Mouse (Mus musculus) midbrain, embryonic 12.5 days (tissue): ENCODE data around the gene Noxa1. TPM values are rescaled to one million over a fixed set of nuclear protein-coding genes. Genes with fewer than 3 reads are reported as not detected.

Experiments used
- ATAC-seq: fragments of 200-750 bp; cut with Nextera tagmentation; 2 replicates; pipeline ENCODE4 v1.8.0; 2017; ENCODE audit warnings: low read depth, moderate TSS enrichment, moderate library complexity; ENCODE audit not compliant: low FRiP score
- H3K27ac ChIP-seq: fragments of 300-500 bp; sonication (generic); replicated peaks from 2 replicates; pipeline ENCODE4 v1.5.1; 2016; ENCODE audit warnings: mild to moderate bottlenecking
- H3K27me3 ChIP-seq: fragments of 300-500 bp; sonication (generic); 2 replicates; pipeline ENCODE4 v1.6.1; 2016; ENCODE audit warnings: mild to moderate bottlenecking
- H3K36me3 ChIP-seq: fragments of 300-500 bp; sonication (generic); 2 replicates; pipeline ENCODE4 v1.6.1; 2016
- H3K4me1 ChIP-seq: fragments of 300-500 bp; sonication (generic); 2 replicates; pipeline ENCODE4 v1.6.1; 2016
- H3K4me2 ChIP-seq: fragments of 300-500 bp; sonication (generic); replicated peaks from 2 replicates; pipeline ENCODE4 v1.6.1; 2016; ENCODE audit warnings: mild to moderate bottlenecking, moderate library complexity
- H3K4me3 ChIP-seq: fragments of 300-500 bp; sonication (generic); 2 replicates; pipeline ENCODE4 v1.5.1; 2016; ENCODE audit warnings: mild to moderate bottlenecking
- H3K9ac ChIP-seq: fragments of 300-500 bp; sonication (generic); replicated peaks from 2 replicates; pipeline ENCODE4 v1.6.1; 2016; ENCODE audit warnings: mild to moderate bottlenecking, moderate library complexity
- H3K9me3 ChIP-seq: fragments of 300-500 bp; sonication (generic); 2 replicates; pipeline ENCODE4 v1.6.1; 2016; ENCODE audit warnings: mild to moderate bottlenecking
- WGBS: fragments of 180-500 bp; shearing (Covaris S2); methylation state at CpG from one replicate; pipeline ENCODE4 v1.1.7; 2016; 5-methylcytosine and 5-hydroxymethylcytosine counted together
- polyA plus RNA-seq: library from polyadenylated mRNA; unstranded; fragments of >200 nt; fragmentation: Nextera tagmentation; extraction: Ambion mirVana; gene quantifications from 2 replicates; pipeline ENCODE4 v1.2.1, GENCODE M21; 2016

Noxa1 gene
- polyA plus RNA-seq, 1 experiment from 2014 or later = not detected

- no peak overlapping the region for H3K27ac ChIP-seq
- no peak overlapping the region for H3K9ac ChIP-seq
- peaks cover 13% of the 10 kb centered on the region for H3K27me3 ChIP-seq
- H3K9me3 ChIP-seq = no peaks in the 10 kb centered on the region
- no peaks in the 10 kb centered on the region for H3K4me1 ChIP-seq
- H3K4me3 ChIP-seq = no peak overlapping the region
- WGBS = 92% methylated on average over 3 of the region's 3 CpGs
- no peaks in the 10 kb centered on the region for H3K36me3 ChIP-seq
- no peak overlapping the region for H3K4me2 ChIP-seq
- ATAC-seq = no peak
Observed at GRCm38 (mm10) chr2:25088636-25089035, 6.3 kb downstream of the Noxa1 start.

- no peak overlapping the region for H3K4me3 ChIP-seq
- 93% methylated on average over 2 of the region's 2 CpGs for WGBS
- H3K4me2 ChIP-seq = no peak overlapping the region
- H3K27me3 ChIP-seq = peaks cover 6% of the 10 kb centered on the region; the same call in 1 of the 2 replicates
- no peak overlapping the region for H3K27ac ChIP-seq
- no peak for ATAC-seq
- H3K9me3 ChIP-seq = no peaks in the 10 kb centered on the region
- H3K36me3 ChIP-seq = no peaks in the 10 kb centered on the region
- no peaks in the 10 kb centered on the region for H3K4me1 ChIP-seq
- H3K9ac ChIP-seq = no peak overlapping the region
Observed at GRCm38 (mm10) chr2:25087842-25088241, 7.1 kb downstream of the Noxa1 start.

- Histone ChIP-seq H3K4me1 (no peaks in the 10 kb centered on the region), H3K27me3 (no peaks in the 10 kb centered on the region), H3K9me3 (no peaks in the 10 kb centered on the region), H3K27ac (no peak overlapping the region), H3K4me3 (no peak overlapping the region), H3K4me2 (no peak overlapping the region), H3K36me3 (no peaks in the 10 kb centered on the region), H3K9ac (no peak overlapping the region)
- no peak for ATAC-seq
- WGBS = 90% methylated on average over 5 of the region's 5 CpGs
Observed at GRCm38 (mm10) chr2:25085571-25085970, 9.4 kb downstream of the Noxa1 start.

GRCm38 (mm10) chr2:25083697-25084096, 11.3 kb downstream of the Noxa1 start:
- H3K4me2 ChIP-seq = no peak overlapping the region
- ATAC-seq = no peak
- H3K9ac ChIP-seq = no peak overlapping the region
- 87% methylated on average over 4 of the region's 4 CpGs for WGBS
- H3K27me3 ChIP-seq = no peaks in the 10 kb centered on the region
- no peaks in the 10 kb centered on the region for H3K9me3 ChIP-seq
- no peak overlapping the region for H3K4me3 ChIP-seq
- no peaks in the 10 kb centered on the region for H3K4me1 ChIP-seq
- no peak overlapping the region for H3K27ac ChIP-seq
- H3K36me3 ChIP-seq = no peaks in the 10 kb centered on the region

GRCm38 (mm10) chr2:25080076-25080475, 14.9 kb downstream of the Noxa1 start, which contains the start of gene Entpd8:
TSS of gene Entpd8 (plus strand) at chr2:25080304.
- no peaks in the 10 kb centered on the region for H3K9me3 ChIP-seq
- H3K9ac ChIP-seq = no peak within 1 kb of the TSS
- 0 out of 2 replicates have a peak, but pooled peaks cover 3% of the 10 kb centered on the region for H3K27me3 ChIP-seq
- no peak within 1 kb of the TSS for H3K4me2 ChIP-seq
- 73% methylated on average over 5 of the region's 5 CpGs for WGBS
- no peaks in the 10 kb centered on the region for H3K36me3 ChIP-seq
- H3K27ac ChIP-seq = no peak within 1 kb of the TSS
- no peaks in the 10 kb centered on the region for H3K4me1 ChIP-seq
- ATAC-seq = no peak
- H3K4me3 ChIP-seq = no peak within 1 kb of the TSS

GRCm38 (mm10) chr2:25078967-25079366, 16.0 kb downstream of the Noxa1 start:
- no peak for ATAC-seq
- H3K36me3 ChIP-seq = no peaks in the 10 kb centered on the region
- 88% methylated on average over 1 of the region's 1 CpGs for WGBS
- H3K27me3 ChIP-seq = 0 out of 2 replicates have a peak, but pooled peaks cover 3% of the 10 kb centered on the region
- H3K9me3 ChIP-seq = no peaks in the 10 kb centered on the region
- H3K4me2 ChIP-seq = no peak overlapping the region
- no peak overlapping the region for H3K4me3 ChIP-seq
- no peak overlapping the region for H3K9ac ChIP-seq
- no peaks in the 10 kb centered on the region for H3K4me1 ChIP-seq
- H3K27ac ChIP-seq = no peak overlapping the region

- H3K36me3 ChIP-seq = no peaks in the 10 kb centered on the region
- WGBS = 68% methylated on average over 4 of the region's 4 CpGs
- H3K27me3 ChIP-seq = 0 out of 2 replicates have a peak, but pooled peaks cover 3% of the 10 kb centered on the region
- no peak overlapping the region for H3K4me3 ChIP-seq
- no peak for ATAC-seq
- H3K4me1 ChIP-seq = no peaks in the 10 kb centered on the region
- H3K9ac ChIP-seq = no peak overlapping the region
- no peak overlapping the region for H3K4me2 ChIP-seq
- no peaks in the 10 kb centered on the region for H3K9me3 ChIP-seq
- no peak overlapping the region for H3K27ac ChIP-seq
Observed at GRCm38 (mm10) chr2:25075506-25075905, 19.4 kb downstream of the Noxa1 start.

GRCm38 (mm10) chr2:25072398-25072797, 22.6 kb downstream of the Noxa1 start:
- H3K27me3 ChIP-seq = 0 out of 2 replicates have a peak, but pooled peaks cover 3% of the 10 kb centered on the region
- 87% methylated on average over 4 of the region's 4 CpGs for WGBS

GRCm38 (mm10) chr2:25069537-25069936, 25.4 kb downstream of the Noxa1 start:
- Histone ChIP-seq H3K4me2 (no peak overlapping the region), H3K27ac (no peak overlapping the region), H3K4me3 (no peak overlapping the region), H3K27me3 (no peaks in the 10 kb centered on the region), H3K9ac (no peak overlapping the region), H3K4me1 (no peaks in the 10 kb centered on the region), H3K36me3 (no peaks in the 10 kb centered on the region), H3K9me3 (no peaks in the 10 kb centered on the region)
- no peak for ATAC-seq
- 76% methylated on average over 4 of the region's 4 CpGs for WGBS

More at GRCm38 (mm10) chr2:25072398-25072797, 22.6 kb downstream of the Noxa1 start:
- H3K27ac ChIP-seq = no peak overlapping the region
- H3K4me2 ChIP-seq = no peak overlapping the region
- H3K4me3 ChIP-seq = no peak overlapping the region
- no peaks in the 10 kb centered on the region for H3K36me3 ChIP-seq
- no peak overlapping the region for H3K9ac ChIP-seq
- no peak for ATAC-seq
- H3K9me3 ChIP-seq = no peaks in the 10 kb centered on the region
- H3K4me1 ChIP-seq = no peaks in the 10 kb centered on the region

GRCm38 (mm10) chr2:25066552-25066951, 28.4 kb downstream of the Noxa1 start:
- Histone ChIP-seq H3K9me3 (no peaks in the 10 kb centered on the region), H3K4me1 (no peaks in the 10 kb centered on the region), H3K9ac (no peak overlapping the region), H3K4me2 (no peak overlapping the region), H3K36me3 (peaks cover 5% of the 10 kb centered on the region; the same call in 1 of the 2 replicates), H3K27ac (no peak overlapping the region), H3K27me3 (no peaks in the 10 kb centered on the region), H3K4me3 (no peak overlapping the region)
- 82% methylated on average over 4 of the region's 4 CpGs for WGBS
- no peak for ATAC-seq

- no peaks in the 10 kb centered on the region for H3K4me1 ChIP-seq
- H3K27ac ChIP-seq = no peak overlapping the region
- no peak overlapping the region for H3K9ac ChIP-seq
- ATAC-seq = no peak
- H3K4me2 ChIP-seq = no peak overlapping the region
- no peaks in the 10 kb centered on the region for H3K9me3 ChIP-seq
- H3K4me3 ChIP-seq = no peak overlapping the region
- H3K27me3 ChIP-seq = no peaks in the 10 kb centered on the region
- H3K36me3 ChIP-seq = peaks cover 13% of the 10 kb centered on the region
Observed at GRCm38 (mm10) chr2:25065537-25065936, 29.4 kb downstream of the Noxa1 start.

GRCm38 (mm10) chr2:25064285-25064684, 30.7 kb downstream of the Noxa1 start:
- no peak overlapping the region for H3K4me3 ChIP-seq
- no peaks in the 10 kb centered on the region for H3K4me1 ChIP-seq
- no peaks in the 10 kb centered on the region for H3K27me3 ChIP-seq
- ATAC-seq = no peak
- H3K9me3 ChIP-seq = no peaks in the 10 kb centered on the region
- no peak overlapping the region for H3K27ac ChIP-seq
- peaks cover 24% of the 10 kb centered on the region for H3K36me3 ChIP-seq
- no peak overlapping the region for H3K4me2 ChIP-seq
- 98% methylated on average over 1 of the region's 1 CpGs for WGBS
- H3K9ac ChIP-seq = no peak overlapping the region

- Histone ChIP-seq H3K4me1 (no peaks in the 10 kb centered on the region), H3K9me3 (no peaks in the 10 kb centered on the region), H3K27ac (no peak overlapping the region), H3K9ac (no peak overlapping the region), H3K4me2 (no peak overlapping the region), H3K36me3 (peaks cover 29% of the 10 kb centered on the region), H3K27me3 (no peaks in the 10 kb centered on the region), H3K4me3 (no peak overlapping the region)
- no peak for ATAC-seq
- WGBS = 94% methylated on average over 5 of the region's 5 CpGs
Observed at GRCm38 (mm10) chr2:25063523-25063922, 31.4 kb downstream of the Noxa1 start.
